Mouse (Mus musculus): ENCODE measurements at regions not wholly inside any gene's neighbourhood (a gene's known extent, or its start where the extent isn't known, plus 50 kb on each side); places are given as distances from the start of the nearest gene placed in this dataset.

DNA sequence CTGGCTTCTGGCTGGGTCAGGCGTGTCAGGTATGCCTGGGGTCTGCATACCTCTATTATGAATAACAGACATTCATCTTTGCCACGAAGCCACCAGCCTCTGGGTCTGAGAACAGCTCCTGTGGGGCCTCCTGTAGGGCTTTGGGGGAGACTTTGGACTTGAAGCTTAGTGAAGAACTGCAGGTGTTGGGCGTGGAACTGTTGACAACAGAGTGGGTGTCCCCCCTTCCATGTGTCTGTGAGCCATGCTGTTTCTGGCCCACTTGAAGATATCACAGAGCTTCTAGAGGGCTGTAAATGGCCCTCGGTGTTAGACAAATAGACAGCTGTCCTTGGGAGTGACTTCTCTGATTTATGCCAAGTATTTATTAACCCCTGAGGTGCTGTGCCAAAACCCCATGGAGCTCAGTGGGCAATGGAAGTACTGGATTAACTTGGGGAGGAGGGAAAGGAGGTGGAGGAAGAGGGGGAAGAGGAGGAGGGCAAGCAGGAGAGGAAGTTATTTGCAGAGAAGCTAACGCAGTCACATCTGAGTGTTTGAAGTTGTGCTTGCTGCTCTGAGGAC, 450.8 kb upstream of the Kcnab2 start:
- no peak for DNase-seq (ENCODE audit: low spot score)

DNA sequence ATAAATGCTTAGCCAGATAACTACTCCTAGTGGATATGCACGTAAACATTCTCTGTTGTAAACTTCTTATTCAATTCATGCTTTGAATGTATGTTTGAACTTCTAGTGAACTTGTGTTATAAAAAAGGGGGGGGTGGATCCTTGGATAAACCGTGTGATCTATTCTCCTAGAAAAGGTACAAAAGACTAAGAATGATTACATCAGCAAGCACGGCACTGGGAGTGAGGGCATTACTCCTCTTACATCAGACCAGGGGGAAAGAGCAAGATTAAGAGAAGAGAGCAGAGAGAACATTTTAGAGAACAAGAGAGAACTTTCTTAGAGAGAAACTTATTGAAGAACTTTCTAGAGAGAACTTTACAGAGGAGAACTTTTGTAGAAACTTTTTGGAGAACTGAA, 442.6 kb upstream of the Kcnab2 start:
- no peak for DNase-seq (ENCODE audit: low spot score)

DNA sequence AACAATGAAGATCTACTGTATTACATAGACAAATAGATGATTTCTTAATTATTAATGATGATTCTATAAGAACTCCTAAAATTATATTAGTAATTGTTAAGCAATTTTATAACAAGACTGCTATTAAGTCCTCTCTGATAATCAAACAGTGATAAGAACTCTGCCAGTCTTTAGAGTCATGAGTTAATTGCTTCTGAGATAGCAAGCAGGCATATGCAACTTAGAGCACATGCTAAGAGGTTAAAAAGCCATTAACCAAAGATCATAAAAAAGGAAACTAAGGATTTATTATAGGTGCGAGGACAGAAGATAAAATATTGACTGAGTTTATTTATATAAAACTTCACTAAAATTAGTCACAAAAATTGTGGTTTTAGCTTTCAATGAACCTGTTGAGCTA, 442.2 kb upstream of the Kcnab2 start:
- no peak for DNase-seq (ENCODE audit: low spot score)

DNA sequence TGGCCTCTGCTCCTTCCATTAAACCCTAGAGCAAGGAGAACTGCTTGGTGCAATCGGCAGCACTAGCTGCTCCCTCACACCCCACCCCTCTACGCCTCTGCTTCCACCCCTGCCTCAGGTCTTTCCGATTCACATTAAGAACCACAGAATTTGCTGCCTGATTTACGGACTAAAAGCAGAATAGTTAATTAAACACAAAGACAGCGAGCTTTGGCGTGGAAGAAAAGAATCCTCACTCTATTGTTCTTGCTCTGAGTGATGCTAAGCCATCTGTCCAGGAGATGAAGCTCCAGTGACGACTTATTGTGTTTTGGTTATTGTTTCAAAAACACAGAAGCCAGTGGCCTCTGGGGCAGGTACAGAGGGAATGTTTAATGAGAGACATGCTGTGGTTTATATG, 438.9 kb upstream of the Kcnab2 start:
- DNase-seq (ENCODE audit: low spot score): no peak

DNA sequence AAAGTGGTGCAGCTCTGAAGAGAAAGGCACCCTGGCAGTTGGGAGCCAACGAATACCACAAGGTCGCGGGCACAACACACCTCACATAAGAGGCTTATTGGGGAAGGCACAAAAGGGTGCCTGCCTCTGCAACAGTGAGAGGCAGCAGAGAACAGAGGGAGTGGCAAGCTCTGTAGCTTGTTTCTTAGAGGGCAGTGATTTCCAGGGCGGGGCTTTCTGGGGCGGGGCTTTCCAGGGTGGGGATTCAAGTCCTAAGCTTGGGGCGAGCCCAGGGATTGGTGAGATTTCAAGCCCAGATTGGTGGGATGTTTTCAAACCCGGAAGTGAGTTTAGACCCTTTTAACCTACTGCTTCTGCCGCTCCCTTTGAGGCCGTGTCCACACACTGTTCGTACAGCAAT, 435.8 kb upstream of the Kcnab2 start:
- DNase-seq (ENCODE audit: low spot score): no peak

DNA sequence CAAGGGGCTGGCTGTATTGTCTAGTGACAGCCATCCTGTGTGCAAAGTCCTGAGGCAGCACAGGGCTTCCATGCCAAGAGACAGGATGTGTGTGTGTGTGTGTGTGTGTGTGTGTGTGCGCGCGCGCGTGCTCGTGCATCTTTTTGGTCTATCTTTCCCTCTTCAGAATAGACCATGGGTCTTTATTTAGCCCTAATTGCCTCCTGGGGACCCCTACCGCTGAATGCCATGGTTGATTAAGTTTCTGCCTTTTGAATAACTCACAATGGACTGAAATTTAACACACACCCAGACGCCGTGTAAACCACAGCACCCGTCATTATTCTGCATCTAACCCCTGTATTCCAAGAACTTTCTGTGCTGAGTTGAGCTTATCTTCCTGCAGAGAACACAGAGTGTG, 435.2 kb upstream of the Kcnab2 start:
- DNase-seq (ENCODE audit: low spot score): no peak

DNA sequence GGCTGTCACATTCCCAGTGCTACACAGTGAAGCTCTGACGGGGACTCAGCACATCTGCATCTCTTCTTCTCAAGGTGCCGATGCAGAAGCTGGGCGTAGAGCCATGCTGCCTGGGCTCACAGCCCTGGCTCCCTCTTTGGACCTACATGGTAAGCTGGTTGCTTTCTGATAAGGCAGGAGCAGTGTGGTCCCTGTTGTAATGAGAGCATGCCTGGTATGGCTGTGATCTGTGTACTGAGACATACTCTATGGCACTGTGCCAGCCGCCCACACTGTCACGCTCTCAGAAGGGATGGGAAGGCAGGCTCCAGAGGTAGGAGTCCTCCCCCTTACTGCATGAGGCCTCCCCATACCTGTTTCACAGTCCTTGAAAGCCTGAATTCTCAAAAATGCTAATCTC, 430.6 kb upstream of the Kcnab2 start:
- peak; percentile 24 for DNase-seq (ENCODE audit: low spot score)

DNA sequence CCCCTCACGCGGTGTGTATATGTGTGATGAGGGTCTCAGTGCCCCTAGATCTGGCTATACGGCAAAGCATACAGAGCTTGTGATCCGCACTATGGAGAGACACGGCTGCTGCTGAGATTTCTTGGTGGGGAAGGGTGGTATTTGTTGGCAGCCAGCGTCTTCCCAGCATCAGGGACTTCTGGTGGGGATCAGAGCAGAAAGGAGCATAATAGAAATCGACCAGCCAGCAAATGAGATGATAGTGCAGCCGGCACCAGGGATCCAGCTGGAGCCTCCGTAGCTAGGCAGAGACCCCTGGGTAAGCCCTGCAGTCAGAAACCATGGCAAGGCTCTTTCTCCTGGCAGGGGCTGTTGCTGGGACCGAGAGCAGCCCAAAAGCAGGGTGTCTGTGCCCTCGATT, 425.2 kb upstream of the Kcnab2 start:
- DNase-seq (ENCODE audit: low spot score): no peak

DNA sequence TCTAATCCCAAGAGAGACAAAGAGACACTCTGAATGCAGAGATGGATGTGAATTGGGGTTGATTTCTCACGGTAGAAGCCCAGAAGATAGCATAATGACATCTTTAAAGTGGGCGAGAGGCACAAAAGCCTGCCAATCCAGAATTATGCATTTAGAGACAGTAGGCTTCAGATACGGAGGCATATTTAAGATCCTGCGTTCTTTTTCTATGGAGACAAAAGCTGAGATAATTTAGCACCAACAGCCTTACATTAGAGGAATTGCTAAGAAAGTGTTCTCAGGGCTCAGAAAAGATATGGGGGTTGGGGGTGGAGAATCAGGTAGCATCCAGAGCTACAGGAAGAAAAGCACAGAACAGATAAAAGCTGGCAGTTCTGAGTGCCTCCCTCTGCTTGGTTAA, 422.4 kb upstream of the Kcnab2 start:
- DNase-seq (ENCODE audit: low spot score): no peak

DNA sequence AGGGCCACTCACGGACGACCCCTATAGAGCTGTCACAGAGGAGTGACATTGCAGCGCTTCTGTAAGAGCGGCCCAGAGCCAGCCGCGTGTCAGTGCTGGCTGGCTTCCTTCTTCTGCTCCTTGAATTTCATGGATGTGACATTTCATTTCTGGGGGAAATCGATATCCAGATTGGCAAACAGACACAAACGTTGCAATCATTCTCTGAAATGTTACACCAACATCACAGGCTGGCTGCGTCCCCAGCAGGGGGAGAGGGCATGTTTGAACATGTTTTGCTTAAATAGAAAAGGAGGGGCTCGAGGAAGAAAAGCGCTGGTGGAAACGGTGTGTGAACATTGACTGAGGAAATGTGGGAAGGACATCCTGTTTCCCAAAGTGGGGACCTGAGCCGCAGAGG, 417.4 kb upstream of the Kcnab2 start:
- DNase-seq (ENCODE audit: low spot score): no peak

DNA sequence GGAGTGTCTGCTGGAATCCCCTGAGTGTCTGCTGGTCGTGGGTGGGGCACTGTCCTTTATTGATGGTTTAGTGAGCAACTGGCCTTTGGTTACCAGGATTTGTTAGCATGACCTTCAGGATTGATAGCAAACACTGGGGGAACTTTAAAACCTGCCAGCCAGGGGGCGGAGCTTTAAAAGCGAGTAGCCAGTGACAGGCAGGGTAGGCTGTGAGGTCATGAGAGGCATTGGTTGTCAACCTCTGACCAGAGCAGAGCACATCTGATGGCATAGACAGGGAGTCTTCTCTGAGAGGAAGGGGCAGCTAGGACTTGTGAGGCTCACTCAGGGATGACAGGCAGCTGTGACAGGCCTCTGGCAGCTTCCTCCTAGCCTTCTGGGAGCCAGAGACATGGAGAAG, 415.3 kb upstream of the Kcnab2 start:
- DNase-seq (ENCODE audit: low spot score): no peak

DNA sequence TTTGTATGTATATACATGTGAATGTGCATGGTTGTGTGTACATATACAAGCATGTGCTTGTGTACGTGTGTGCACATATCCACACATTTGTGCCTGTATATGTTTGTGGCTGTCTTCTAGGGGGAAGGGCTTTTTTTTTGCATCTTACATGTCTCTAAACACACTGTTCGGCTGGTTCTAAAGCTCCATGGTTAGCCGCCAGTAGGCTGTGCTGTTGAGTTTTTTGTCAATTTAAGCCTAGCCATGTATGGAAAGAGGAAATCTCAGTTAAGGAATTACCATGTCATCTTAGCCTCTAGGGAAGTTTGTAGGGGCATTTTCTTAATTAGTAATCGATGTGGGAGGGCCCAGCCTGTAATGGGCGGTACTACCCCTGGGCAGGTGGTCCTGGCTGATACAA, 411.5 kb upstream of the Kcnab2 start:
- no peak for DNase-seq (ENCODE audit: low spot score)

DNA sequence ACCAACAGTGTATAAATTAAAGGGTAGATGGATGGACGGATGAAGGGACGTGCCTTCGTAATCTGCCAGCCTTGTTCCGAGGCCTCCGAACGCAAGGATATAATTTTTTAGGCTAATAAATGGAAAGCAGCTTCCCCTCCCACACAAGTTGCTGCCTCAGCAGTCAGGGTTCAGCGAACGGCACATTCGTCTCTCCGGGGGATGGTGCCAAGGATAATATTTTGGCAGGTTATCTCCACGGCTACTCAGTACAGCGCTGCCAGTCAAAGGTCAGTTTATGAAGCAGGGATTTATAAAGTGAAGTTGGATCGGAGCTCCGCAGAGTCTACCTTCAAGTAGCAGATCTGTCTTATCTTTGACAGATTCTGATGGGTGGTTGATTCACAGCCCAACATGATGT, 410.6 kb upstream of the Kcnab2 start:
- DNase-seq (ENCODE audit: low spot score): no peak

DNA sequence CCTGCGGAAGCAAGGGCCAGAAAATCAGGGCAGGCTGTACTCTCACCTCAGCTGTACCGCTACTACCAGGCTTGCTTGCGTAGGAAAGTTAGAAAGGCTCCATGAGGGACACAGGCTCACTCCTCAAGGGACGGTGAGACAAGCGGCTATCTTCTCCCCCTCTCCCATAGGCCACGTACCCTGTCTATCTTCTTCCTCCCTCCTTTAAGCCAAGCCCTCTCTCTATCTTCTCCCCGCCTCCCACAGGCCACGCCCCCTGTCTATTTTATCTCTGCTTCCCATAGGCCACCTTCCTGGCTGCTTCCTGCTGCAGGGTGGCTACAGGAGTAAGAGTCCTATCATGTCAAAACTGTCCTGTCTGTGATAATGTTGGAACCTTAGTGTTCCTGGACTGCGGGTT, 409.1 kb upstream of the Kcnab2 start:
- DNase-seq (ENCODE audit: low spot score): no peak

DNA sequence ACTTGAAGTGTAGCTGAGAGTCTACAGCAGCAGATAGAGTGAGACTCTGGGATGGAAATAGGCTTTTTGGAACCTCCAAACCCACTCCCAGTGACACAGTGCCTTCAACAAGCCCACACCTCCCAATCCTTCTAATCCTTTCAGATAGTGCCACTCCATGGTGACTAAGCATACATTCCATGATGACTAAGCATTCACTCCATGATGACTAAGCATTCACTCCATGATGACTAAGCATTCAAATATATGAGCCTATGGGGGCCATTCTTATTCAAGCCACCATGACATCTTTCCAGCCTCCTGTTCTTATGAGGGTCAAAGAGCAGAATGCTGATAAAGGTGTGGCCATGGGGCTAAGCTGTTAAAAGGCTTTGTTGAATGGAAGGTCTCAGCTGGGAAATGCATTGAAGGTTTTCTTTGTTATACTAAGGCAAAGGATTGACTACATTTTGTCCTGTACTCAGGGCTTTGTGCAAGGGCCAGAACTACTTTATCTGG, 403.8 kb upstream of the Kcnab2 start:
- DNase-seq (ENCODE audit: low spot score): no peak

DNA sequence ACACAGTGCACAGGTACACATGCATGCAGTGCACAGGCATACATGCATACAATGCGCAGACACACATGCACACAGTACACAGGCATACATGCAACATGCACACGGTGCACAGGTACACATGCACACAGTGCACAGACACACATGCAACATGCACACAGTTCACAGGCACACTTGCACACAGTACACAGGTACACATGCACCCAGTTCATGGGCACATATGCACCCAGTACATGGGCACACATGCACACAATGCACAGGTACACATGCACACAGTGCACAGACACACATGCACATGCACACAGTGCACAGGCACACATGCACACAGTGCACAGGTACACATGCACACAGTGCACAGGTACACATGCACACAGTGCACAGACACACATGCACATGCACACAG, 402.7 kb upstream of the Kcnab2 start:
- DNase-seq (ENCODE audit: low spot score): no peak

DNA sequence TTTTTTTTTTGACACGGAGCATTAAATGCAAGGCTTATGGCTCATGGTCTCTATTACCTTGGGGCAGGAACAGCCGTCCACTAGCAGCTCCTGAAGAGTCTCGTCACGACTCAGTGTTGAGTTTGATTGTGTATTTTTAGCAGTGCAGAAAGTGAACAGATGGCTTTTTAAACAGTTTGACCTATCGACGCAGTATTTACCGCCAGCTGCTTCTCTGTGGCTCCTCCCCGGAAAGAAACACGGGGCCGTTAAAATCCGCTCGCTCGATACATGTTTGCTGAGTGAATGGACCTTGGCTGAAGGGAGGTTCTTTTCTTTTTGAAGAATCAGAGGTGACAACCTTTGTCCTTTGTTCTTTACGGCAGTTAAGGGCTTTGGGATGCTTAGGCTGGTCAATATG, 401.3 kb upstream of the Kcnab2 start:
- DNase-seq (ENCODE audit: low spot score): no peak

DNA sequence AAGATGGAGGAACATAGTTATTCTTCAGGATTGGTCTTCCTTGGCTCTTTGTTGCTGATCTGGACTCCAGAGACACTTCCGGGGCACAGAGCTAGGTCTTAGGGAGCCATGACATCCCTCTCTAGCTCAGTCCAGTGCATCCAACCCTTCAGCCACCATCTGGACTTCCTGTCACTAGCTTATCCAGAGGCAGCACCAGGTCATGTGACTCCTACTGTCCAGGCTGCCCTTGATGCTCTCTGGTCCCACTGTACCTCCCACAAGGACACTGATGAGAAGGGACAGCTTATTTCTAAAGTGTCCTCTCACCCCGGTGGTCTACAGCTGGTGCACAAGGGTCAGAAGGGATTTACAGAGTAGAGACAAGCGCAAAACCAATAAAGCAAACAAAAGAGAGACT, 400.7 kb upstream of the Kcnab2 start:
- no peak for DNase-seq (ENCODE audit: low spot score)

DNA sequence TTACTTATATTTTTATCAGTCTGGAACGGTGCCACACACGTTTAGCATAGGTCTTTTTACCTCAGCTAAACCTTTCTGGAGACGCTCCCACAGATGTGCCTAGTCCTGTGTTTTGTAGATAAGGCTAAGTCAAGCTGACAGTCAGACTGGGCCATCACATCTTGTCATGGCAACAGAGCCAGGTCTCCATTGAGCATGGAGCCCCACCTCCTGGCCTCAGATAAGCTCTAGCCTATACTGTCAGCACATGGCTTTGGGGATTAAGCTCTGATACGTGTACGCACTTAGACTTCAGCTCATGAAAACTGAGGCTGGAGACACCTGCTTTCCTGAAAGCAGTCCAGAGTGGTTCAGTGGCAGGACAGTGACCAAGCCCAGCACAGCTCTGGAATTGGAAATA, 392.4 kb upstream of the Kcnab2 start:
- no peak for DNase-seq (ENCODE audit: low spot score)

DNA sequence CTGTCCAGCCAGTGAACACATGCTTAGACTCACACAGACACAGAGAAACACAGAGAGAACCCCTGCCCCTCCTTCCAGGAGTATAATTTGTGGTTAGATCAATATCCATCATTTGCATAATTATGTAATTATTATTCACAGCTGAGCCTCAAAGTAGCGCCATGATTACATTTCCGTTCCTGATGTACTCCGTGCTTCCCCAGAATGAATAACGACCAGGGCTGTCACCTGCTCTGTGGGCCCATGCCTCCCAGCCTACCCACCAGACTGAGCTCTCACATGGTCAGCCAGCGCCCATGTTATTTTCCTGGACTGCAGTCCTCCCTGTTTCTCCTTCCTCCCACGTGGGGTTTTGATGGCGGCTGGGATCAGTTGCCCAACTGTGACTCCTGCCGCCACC, 388.2 kb upstream of the Kcnab2 start:
- no peak for DNase-seq (ENCODE audit: low spot score)

DNA sequence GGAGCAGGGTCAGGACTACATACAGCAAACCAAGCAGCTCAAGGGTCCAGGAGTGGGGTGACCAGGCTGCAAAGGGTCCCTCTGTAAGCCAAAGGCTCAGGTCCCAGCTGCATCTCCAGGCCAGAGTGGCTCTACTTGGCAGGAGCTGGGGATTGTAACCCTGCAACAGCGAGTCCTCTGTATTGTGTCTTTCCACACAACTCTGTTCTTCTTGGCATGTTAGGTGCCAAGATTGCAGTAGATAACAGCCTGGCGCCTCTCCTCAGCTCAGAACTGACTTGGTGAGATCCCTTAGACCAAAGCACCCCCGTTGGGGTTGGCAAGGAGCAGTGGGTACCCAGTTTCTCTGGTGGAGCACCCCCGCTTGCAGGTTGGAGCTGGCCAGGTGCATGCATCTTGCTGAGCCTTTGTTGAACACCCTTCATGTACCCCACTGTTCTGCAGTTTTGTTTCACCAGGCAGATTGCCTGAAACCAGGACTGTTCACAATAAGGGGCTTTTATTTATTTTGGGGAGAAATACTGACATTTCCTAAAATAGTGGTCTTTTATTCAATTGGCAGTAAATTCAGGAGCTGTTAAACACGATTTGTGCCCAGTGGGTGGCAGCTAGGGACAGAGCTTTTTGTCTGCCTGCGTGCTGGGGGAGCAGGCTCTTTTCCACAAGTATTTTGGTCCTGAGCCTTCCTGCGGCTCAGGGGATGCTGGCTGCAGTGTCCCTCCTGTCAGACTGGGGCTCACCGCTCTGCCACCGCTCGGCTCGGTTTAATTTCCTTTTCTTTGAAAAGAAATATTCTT, 385.3 kb upstream of the Kcnab2 start:
- DNase-seq (ENCODE audit: low spot score): peak; percentile 18

DNA sequence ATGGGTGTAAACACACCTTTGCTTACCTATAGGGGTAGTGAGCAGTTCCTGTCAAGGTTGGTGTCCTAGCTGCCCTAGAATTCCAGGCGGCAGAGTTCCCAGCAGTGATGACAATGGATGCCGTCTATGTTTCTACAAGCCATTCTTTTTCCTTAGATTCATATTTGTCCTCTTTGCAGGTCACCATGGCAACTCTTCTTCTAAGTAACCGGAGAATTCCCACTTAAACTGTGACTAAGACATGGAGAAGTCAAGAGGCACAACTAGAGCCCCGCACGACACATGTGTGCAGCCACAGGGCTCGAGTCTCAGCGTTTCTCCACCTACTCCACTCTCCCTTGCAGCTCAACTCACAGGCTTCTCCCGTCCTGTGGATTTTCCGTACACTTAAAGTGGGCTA, 381.5 kb upstream of the Kcnab2 start:
- DNase-seq (ENCODE audit: low spot score): no peak

DNA sequence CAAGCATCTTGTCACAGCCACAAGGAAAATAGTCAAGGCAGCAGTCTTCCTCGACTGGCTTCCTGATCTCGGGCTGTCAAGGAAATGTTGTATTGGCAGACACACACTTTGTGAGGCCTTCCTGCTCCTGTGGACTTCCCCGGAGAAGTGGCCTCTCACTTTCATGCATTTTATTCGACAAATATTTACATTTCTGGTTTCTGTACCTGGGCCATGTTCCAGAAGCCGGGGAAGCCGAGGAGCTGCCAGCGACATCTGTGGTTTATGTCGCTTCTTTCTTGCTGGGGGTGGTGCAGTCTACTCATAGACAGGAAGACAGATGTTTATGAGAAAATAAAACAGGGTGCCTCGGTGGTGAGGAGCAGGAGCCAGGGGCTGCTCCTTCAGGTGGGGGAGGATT, 372.5 kb upstream of the Kcnab2 start:
- DNase-seq (ENCODE audit: low spot score): no peak

DNA sequence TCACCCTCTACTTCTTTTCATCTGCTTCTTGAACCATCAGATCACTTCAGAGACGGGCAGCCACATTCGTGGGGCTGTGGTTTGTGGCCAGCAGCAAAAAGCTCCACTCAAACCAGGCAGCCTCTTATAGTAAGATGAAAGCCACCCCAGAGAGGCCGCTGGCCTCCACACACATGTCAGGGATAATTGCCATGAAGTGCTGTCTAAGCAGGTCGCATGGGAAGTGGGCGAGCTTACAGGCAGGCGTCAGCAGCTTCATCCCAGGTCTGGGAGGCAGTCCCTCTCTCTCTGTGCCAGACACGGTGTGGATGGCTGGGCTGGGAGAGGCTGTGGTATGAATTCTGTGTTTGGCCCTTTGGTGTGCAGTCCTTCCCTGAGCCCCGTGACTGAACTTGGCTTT, 358.4 kb upstream of the Kcnab2 start:
- no peak for DNase-seq (ENCODE audit: low spot score)

Measured in layer of hippocampus, adult 11-12 months (tissue).